Mouse (Mus musculus): ENCODE results near the gene Fam122b.

Gene Fam122b

GRCm38 (mm10) chrX:53197681-53198080 lies 71.9 kb downstream of the Fam122b start:
- no peak for DNase-seq (ENCODE audit: low spot score in 2 of 2)

DNA sequence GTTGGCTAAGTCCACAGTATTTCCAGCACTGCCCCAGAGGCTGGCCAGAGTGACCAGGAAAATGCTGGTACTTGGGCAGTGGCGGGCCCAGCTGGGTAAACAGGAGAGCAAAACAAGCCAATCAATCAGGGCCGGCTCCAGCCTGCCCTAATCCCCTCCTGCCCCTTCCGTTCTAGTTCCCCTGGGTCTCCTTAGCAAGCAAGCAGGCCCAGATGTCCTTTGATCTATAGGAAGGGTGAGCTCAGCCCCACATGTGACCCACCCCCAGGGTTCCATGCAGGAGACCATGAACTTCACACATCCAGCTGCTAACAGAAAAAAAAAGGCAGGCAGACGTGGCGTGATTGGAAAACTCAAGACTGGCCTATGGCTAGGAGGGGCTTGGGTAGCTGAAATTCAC lies 73.2 kb downstream of the Fam122b start:
- no peak for DNase-seq (ENCODE audit: low spot score in 2 of 2)
